Mouse (Mus musculus) embryonic stem cell, embryonic (primary cell): ENCODE measurements around the gene Iba57.

Source experiments
- CTCF ChIA-PET, 4 experiments: fragments of 300-600 bp in 2 of 4; fragments of 350-600 bp in 2 of 4; sonication (Branson Sonifier 250); formaldehyde crosslinking; loops; one replicate each; lab custom pipeline; 2022; ENCODE audit warnings: inconsistent platforms in 2 of 4; lab: Charles Lee
- POLR2A ChIA-PET, 4 experiments: fragments of 300-600 bp in 2 of 4; fragments of 350-600 bp in 2 of 4; sonication (Branson Sonifier 250); formaldehyde crosslinking; loops; one replicate each; lab custom pipeline; 2022; ENCODE audit warnings: antibody characterized with exemption in 4 of 4, inconsistent platforms in 1 of 4; lab: Charles Lee

Iba57 gene

DNA sequence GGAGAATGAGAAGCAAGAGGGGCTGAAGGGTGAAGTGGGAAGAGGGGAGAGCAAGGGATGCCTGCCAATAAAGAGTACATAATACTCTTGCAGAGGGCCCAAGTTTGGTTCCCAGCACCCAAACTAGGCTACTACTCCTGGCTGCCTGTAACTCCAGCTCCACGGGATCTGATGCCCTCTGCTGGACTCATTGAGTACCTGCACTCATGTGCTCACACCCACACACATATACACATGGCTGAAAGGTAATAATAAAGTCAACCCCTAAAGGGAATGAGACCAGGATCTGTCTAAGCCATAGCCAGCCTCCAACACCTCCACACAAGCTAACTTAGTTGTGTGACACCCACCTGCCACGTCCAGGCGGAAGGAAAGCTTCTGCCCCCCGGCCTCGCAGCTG lies 57.6 kb downstream of the Iba57 start:
- ChIA-PET POLR2A (interaction anchor here in 1 of 4 experiments (1.1 to 1.9 kb wide), 3 partner anchors 10 to 62 kb away, joined by 3 to 4 read pairs (median 3); partner anchors contain the start of gene Iba57), CTCF (interaction anchor here (0.6 to 3.7 kb wide), 8 partner anchors 11 to 197 kb away, joined by 3 to 16 read pairs (median 4); no protein-coding TSS in a partner anchor)
